Mouse (Mus musculus): ENCODE measurements around the gene Rab11fip4.

DNA sequence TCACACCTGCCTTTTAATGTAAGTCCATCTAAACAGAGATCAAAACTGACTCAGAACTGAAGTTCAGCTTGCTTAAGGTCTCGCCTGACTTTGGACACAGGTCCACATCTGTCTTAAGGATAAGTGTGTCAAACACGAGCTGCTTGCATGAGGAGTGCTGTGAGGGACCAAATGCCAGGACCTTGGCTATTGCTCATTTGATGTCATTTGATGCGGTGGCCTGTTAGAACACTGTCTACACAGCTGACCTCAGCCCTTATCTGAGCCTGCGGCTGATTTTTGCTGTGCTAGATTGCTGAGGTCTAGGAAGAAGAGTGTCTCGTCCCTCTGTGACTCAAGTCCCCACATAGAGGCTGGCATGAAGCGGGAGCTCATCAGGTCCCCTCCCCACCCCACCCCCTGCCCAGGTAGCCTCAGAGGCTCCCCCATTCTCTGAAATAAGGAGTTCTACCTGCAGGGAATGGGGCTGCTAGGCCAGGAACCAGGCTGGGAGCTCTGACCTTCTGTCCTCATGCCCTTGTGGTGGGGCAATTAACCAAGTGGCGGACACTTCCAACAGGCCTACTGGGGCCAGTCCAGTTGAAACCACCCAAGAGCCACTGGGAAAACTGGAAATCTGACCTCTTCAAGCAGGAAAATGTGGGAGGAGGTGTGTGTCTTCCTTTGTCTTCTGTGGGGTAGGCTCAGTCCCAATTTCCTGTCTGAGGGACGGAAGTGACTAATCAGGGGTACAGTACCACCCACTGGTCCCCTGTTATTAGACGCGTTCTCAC lies 149.9 kb downstream of the Rab11fip4 start:
- no peak for TF ChIP-seq CTCF (IDR thresholded peaks at IDR 0.05; ENCODE audit: borderline replicate concordance, insufficient read depth, low read depth, low read length)
- no peak for TF ChIP-seq POLR2A (IDR thresholded peaks at IDR 0.05; ENCODE audit: borderline replicate concordance, insufficient read depth, low read length)
